Mouse (Mus musculus) thymus, postnatal 4 days (tissue): ENCODE measurements around the gene Gm45713.

Experiments used
- DNase-seq: peaks from one replicate; pipeline ENCODE4 v3.0.0; 2021

The Gm45713 gene

DNA sequence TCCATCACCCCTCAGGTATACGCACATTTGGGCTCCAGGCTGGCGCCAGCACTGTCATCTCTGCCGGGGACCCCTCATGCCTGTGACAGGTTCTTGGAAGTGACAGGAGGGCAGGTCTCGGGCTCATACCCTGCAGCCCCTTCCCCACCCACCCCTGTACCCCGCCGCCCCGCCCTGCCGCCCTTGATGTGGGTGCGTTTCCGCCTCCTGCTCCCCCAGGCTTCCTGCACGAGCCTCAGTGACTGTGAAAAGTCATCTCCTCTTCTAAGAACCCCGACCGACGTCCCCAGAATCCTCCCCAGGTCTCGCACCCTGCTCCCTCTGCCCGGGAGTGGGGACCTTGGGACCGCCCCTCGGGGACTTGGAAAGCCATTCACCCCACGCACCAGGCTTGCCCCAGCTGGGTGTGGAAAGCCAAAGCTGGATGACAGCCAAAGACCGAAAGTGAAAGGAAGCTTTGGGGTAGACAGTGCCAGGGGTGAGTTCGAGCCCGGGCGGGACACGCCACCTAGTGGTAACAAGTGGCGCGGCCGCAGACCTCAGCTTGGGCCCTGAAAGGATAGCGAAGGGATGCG lies at the start of gene Gm45713, which contains the start of gene Flt3l:
TSS of gene Gm45713 (minus strand) at position 239 of the 575 bp plus-strand sequence.
TSS of gene Flt3l (minus strand) at position 440 of the 575 bp plus-strand sequence.
- DNase-seq: peak; percentile 93

DNA sequence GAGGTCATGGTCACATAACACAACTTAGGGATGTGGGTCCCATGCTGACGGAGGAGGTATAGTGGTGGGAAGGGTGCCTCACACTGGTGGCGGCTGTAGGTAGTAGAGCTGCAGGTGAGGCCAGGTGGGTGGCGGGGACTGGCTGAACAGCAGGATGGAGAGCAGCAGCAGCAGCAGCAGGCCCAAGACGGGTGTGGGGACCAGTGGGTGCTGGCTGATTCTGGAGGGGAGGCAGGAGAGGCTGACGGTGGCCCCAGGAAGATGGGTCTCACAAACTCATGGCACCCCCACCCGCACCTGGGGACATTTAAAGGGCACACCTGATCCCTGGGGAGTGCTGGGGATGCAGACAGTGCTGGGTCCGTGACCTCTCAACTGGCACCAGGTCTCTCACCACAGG lies 47.6 kb upstream of the Gm45713 start:
- DNase-seq: no peak

DNA sequence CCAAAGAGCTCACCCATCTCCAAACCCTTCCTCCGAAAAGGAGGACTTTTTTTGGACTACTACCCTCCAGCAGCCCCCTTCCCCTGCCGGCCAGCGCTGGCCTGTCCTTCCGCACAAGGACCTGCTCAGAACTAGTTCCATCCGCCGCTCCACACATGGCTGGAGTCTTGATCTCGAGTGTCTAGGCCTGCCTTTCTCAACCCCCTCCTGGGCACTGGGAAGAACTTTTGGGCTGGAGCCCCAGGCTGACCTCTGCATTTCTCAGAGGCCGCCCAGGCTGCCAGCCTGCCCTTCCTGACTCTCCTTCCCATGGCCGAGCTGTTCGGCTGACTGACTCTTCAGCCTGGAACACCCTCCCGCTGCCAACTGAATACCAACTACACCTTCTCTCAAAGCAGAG lies 46.6 kb upstream of the Gm45713 start:
- DNase-seq: no peak

DNA sequence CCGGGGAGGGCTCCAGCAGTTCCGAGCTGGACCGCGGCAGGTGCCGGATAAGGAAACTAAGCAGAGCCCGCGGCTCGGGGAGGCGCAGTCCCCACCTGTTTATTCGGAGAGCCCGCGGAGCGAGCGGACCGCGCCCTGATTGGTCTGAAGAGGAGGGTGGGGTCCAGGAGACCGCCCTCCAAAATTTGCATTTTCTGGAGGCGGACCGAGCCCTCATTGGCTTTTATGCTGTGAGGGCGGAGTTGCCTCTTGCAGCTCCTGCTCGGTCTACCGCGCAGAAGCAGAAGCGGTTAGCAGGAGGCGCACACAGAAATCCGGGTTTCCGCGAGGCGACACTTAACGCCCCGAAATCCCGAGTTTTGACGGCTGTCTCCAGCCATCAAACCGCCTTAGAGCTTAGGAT lies 46.2 kb upstream of the Gm45713 start:
- peak; percentile 88 for DNase-seq

DNA sequence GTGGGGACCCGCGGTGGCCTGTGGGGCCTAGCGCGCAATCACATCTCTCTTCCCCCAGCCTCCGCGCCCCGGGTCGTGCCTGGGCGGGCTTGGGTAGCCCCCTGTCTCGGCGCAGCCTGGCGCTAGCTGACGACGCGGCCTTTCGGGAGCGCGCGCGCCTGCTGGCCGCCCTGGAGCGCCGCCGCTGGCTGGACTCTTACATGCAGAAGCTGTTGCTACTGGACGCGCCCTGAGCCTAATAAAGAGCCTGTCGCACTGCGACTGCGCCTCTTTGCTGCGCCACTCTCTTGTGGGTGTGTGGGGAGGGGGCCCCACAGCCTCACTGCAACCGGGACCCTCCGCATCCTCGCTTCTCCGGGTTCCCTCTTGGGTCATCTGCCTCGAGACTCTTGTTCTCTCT lies 45.5 kb upstream of the Gm45713 start:
- peak; percentile 33 for DNase-seq

DNA sequence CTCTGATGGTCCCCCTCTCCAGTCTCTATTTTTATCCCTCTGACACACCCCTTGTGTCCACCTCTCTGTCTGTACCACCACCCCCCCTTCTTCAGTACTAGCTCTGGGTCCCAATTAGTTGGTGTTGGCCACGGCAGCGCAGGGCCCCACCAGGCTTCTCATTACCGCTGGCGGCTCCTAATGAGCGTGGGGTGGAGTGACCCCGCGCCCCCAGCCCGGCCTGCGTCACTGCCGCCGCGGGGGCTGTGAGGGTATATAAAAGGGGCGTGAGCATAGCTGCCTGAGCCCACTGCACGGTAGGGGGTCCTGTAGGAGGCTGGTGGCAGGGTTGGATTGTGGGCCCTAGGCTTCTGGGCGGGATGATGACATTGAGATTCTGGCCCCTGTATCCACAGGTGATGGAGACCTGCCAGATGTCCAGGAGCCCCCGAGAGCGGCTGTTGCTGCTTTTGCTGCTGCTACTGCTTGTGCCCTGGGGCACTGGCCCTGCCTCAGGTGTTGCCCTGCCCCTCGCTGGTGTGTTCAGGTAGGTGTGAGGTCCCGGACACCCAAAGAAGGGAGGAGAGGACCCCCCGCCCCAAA lies 45.0 kb upstream of the Gm45713 start, which contains the start of gene Pth2:
TSS of gene Pth2 (plus strand) at position 100 of the 582 bp plus-strand sequence.
- no peak for DNase-seq

DNA sequence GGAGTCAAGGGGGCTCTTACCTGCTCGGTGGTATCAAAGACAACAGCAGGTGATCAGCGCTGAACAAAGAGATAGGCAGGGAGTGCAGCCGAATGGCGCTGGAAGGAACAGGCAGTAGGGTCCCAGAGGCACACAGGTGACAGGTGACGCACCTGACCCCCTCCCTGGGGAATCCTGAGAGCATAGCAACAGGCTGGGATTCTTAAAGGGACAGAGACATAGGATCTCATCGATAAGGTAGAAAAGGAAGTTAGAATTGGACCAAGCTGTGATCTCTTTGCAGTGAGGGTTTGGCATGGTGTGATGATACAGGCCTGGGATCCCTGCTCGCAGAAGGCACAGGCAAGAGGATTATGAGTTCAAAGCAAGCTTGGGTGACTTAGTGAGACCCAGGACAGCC lies 43.4 kb upstream of the Gm45713 start, which contains the start of gene Gfy:
TSS of gene Gfy (minus strand) at position 101 of the 400 bp plus-strand sequence.
- no peak for DNase-seq

DNA sequence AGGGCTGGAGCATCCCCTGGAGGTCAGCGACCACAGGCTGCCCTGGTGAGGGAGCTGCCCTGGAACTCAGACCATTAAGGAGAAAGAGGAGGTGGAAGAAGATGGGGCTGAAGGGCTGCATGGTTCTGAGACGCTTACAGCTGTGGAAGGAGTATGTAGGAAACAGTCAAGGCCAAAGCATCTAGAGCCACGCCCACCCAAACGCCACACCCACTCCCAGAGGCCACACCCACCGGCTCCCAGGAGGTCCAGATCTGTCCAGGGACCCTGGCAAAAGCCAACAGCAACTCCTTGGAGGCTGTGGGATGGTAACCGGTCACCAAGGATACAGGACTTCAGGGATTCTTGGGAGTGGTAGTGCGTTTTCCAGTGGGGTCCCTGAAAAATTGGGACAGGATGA lies 42.5 kb upstream of the Gm45713 start:
- DNase-seq: no peak

DNA sequence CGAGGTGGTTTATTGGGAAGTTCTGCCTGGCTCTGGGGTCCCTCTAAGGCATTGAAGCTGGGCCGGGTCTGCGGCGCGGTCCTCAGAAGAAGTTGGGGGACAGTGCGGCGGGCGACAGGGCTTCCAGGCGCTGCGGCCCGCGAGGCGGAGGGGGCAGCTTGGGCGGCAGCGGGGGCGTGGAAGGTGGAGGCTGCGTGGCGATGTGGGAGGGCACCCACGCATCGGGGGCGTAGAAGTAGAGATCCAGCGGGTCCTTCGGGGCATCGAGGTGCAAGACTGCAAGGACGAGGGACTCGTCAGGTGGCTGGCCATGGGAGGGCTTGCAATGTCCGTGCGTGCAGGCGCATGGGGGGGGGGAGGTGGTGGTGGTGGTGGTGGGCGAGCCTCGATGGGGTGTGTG lies 40.3 kb upstream of the Gm45713 start:
- no peak for DNase-seq

DNA sequence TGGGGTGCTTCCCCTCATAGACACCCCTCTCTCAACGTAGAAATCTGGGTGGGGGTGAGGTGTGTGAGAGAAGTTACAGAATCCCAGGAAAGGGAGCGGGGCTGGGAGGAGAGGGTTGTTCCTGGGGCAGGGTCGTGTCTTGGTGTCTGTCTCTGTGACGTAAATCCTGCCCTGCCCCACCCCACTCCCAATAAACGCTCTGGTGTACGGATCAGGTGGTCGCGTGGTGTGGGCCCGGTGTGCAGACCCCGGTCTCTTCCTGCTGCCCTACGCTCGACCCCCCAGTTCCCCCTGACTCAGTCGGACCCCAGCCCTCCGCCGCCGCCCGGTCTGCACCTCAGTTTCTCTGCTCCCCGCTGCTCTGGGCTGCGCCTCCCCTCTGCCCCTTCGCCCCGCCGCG lies 39.9 kb upstream of the Gm45713 start:
- no peak for DNase-seq

DNA sequence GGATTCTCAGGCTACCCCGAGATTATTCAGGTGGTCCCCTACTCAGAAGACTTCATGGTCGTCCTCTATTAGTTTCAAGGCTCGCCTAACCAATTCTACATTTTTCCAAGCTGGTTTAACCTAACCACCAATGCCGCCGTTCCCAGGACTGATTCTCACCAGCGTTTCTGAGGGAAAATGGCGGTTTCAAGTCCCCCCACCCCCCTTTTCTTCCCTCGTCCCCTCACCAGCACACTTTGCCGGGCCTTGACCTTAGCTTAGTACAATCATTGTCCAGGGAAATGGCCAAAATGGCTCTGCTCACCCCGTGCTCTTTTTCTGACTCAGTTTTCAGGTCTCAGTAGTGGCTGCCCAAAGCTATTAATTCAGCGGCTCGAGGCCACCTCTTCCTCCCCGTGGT lies 39.4 kb upstream of the Gm45713 start:
- no peak for DNase-seq

DNA sequence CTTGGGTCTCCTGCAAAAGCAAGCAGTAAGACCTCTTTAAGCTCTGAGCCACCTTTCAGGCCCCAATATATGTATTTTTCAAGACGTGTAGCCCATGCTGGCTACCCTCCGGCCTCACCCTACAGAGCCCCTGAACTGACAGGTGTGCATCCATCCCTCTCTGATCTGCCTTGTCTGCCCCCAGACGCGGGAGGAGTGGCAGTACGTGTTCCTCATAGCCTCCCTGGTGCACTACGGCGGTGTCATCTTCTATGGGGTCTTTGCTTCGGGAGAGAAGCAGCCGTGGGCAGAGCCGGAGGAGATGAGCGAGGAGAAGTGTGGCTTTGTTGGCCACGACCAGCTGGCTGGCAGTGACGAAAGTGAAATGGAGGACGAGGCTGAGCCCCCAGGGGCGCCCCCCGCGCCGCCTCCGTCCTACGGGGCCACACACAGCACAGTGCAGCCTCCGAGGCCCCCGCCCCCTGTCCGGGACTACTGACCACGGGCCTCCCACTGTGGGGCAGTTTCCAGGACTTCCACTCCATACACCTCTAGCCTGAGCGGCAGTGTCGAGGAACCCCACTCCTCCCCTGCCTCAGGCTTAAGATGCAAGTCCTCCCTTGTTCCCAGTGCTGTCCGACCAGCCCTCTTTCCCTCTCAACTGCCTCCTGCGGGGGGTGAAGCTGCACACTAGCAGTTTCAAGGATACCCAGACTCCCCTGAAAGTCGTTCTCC lies 38.7 kb upstream of the Gm45713 start:
- no peak for DNase-seq

DNA sequence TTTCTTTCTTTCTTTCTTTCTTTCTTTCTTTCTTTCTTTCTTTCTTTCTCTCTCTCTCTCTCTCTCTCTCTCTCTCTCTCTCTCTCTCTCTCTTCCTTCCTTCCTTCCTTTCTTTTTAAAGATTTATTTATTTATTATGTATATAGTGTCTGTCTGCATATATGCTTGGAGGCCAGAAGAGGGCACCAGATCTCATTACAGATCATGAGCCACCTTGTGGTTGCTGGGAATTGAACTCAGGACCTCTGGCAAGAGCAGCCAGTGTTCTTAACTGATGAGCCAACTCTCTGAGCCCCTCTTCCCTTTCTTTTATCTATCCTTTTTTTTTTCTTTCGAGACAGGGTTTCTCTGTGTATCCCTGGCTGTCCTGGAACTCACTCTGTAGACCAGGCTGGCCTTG lies 37.7 kb upstream of the Gm45713 start:
- DNase-seq: peak; percentile 41

DNA sequence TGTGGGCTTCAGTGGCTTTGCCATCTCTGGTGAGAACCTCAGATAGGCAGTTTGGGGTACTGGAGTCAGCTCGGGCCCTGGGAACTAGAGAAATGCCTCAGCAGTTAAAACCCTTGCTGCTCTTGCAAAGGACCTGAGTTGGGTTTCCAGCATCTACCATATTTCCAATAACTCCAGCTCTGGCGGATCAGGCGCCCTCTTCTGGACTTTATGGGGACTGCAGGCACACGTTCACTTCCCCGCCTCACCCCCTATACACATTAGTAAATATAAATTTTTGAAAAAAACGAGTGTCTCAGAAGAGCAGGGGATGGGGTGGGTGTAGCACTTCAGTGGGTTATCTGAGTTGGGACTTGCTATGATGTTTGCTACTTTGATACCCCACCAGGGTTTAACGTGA lies 36.9 kb upstream of the Gm45713 start:
- DNase-seq: peak; percentile 79

DNA sequence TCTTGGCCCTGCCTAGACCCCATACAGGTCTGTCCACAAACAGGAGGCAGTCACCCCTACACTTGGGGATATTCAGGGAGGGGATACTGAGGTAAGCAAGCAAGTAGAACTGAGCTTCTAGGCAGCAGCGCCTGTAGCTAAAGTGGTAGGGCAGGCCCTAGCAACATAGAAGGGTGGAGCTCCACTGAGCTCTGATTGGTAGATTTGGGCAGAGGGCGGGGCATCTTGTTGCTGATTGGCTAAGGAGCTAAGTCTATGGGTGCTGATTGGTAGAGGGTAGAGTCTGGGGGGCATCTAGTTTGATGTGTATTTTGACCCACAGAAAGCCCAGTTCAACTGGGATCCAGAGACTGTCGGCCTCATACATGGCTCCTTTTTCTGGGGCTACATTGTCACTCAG lies 33.5 kb upstream of the Gm45713 start:
- DNase-seq: peak; percentile 61

DNA sequence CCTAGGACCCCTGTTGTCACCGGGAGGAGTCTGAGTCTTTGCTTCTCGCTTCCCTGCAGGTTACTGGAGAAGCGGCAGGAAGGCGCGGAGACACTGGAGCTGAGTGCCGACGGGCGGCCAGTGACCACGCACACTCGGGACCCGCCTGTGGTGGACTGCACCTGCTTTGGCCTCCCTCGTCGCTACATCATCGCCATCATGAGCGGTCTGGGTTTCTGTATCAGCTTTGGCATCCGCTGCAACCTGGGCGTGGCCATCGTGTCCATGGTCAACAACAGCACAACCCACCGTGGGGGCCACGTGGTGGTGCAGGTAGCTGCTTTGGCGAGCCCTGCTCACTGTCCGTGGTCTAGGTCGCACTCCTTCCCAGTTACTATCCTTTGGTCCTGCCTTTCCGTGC lies 32.6 kb upstream of the Gm45713 start:
- no peak for DNase-seq

DNA sequence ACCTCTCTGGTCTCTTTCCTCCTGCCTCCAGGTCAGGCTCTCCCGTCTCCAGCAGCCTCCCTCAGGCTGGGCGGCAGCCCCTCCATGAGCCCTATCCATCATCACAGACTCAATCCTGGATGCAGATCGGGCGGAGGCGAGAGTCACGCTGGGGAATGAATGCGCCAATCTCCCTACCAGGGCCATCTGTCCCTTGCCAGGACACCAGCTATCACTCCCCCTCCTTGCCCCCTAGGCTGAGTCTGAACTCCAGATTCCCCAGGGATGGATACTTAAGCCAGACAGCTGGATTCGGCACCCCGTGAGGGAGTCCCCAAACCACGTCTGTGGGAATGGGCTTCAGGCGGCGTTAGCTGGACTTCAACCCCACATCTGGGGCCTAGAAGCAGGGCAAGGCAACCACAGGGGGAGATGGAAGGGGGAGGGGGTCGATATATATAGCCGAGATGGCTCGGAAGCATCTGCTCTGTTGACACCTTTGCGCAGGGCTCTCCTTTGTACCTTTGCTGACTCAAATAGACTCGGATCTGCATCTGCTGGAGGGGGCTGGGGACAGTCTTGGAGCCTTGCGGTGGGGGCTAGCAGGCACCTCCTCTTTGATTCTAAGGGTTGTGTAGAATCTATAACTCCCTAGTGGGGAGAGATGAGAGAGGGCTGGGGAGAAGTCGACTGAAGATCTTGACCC lies 31.9 kb upstream of the Gm45713 start:
- DNase-seq: no peak

DNA sequence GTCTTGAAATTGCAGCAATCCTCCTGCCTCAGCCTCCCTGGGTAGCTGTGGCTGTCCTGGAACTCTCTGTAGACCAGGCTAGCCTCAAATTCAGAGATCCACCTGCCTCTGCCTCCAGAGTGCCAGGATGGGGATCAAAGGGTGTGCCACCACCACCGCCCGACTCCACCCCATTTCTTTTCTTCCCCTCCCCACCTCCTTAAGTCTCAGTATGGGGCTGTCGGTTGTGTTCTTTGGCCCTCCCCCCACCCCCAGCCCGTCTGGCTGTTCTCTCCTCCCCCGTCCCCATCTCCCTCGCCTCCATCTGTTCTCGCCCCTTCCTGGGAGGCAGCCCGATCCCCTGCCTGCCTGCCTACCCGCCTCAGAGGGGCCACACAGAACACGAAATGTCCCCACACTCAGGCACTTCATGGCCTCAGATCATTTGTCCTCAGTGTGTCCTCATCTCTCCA lies 30.9 kb upstream of the Gm45713 start:
- DNase-seq: no peak

DNA sequence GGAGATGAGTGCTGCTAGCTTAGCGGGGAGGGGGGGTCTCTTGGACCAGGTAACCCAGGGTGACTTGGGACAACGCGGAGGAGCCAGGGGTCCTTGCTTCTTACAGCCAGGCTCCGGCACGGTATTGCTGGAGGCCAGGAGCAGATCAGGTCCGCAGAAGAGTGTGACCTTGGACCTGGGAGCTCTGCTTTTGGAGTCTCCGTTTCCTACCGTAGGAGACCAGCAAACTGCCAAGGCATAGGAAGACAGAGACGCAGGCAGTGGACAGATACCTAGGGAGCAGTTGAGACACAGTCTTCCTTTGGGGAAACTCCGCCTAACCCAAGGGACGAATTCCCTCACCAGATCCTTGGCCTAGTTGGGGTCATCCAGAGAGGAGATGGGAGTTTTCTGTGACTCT lies 29.7 kb upstream of the Gm45713 start:
- DNase-seq: no peak

DNA sequence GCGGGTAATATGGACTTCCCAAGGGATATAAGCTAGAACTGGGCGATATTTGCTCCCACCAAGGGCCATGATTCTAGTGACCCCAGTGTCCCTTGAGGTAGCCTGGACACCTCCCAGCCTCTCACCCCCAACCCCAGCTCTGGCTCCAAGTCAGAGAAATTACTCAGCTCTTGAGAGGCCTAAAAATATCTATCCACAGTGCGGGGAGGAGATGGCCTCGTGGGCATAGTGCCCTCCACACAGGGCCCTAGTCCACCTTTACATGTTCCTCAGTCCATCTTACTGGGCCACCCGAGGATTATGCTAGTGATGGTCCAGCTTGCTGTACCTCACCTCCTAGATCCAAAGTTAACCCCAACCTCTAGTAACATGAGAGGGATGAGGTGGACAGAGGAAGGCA lies 28.8 kb upstream of the Gm45713 start:
- DNase-seq: no peak

DNA sequence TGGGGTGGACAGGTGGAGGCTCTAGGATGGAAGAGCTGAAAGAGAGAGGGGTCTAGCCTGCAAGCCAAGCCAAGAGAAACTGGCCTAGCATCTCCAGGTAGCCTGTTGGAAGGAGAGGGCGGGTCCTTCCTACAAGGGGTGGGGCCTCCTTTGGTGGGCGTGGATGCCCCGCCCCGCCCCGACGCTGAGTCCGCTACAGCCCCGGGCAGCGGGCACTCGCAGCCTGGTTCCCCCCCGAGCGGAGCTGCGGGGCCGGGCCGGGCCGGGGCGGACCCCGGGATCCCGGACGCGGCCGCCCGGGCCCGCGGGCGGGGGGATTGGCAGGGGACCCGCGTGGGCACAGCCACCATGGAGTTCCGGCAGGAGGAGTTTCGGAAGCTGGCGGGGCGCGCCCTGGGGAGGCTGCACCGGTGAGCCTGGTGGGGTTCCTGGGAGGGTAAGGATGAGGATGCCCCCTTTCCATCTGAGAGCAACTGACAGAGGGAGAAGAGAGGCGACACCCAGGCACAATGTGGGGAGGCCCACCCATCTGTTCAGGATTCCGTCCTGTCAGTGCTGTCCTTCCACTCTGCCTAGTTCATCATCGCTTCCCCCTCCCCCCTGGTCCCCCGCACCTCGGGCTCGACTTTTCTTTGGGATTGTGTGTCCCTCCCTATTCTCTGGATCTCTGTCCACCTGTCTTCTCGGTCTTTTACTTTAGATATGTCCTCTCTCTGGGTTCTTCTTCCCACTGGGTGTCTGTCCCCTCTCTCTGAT lies 27.9 kb upstream of the Gm45713 start, which contains the start of gene Slc17a7:
TSS of gene Slc17a7 (plus strand) at position 215 of the 756 bp plus-strand sequence.
- DNase-seq: peak; percentile 55

DNA sequence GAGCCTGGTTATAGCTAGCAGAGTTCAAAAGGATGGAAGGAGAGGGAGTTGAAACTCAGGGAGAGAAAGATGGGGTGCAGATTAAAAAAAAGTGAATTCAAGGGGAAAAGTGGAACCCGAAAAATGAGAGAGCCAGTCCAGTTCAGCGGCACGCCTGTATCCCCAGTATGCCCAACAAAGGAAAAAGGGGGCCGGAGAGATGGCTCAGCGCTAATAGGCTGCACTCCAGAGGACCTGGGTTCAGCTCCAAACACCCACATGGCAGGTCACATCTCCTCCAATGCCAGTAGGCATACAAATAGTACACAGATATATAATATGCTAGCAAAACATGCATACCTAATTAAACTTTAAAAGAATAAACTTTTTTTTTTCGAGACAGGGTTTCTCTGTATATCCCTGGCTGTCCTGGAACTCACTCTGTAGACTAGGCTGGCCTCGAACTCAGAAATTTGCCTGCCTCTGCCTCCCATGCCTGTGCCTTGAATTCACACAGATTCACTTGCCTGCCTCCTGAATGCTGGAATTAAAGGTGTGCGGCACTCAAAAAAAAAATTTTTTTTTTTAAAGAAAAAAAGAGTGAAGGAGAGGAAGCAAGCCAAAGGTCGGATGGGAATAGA lies 27.1 kb upstream of the Gm45713 start:
- DNase-seq: no peak
